Mouse (Mus musculus): ENCODE data around the gene Klk1b11.
"Not testable (repeated sequence)": the region's sequence is repeated elsewhere in the genome, so short reads cannot be mapped to it uniquely, and the experiment has no call there.

Gene Klk1b11

DNA sequence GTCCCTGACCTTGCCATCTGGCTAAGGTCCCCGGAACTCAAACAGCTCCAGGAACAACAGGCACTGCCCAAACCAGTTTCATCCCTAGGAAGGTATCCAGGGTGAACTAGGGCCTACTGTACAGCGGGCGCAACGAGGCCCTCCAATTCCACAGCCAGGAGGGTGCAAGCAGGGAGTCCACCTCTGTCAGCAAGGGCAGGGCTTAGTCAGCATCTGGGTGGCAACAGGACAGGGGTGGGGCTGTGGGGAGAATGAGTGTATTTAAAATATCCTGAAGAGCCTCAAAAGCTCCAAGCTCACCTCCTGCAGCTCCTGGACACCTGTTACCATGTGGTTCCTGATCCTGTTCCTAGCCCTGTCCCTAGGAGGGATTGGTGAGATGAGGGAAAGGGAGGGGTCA, at the start of gene Klk1b11:
Gene Klk1b11, plus strand, starts transcription at position 301 of the 400 bp plus-strand sequence.
- in situ Hi-C loops (cut with MseI, MboI) = not testable (repeated sequence)

DNA sequence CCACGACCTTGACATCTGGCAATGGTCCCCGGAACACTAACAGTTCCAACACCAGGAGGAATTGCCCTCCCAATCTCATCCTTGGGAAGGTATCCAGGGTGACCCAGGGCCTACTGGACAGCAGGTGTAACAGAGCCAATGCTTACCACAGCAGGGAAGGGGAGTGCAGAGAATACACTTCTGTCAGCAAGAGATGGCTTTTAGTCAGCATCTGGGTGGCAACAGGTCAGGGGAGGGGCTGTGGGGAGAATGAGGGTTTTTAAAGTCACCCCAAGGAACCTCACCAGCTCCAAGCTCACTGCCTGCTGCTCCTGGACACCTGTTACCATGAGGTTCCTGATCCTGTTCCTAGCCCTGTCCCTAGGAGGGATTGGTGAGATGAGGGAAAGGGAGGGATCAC, 45.3 kb upstream of the Klk1b11 start, which contains the start of gene Klk1b8:
Gene Klk1b8, plus strand, starts transcription at position 301 of the 400 bp plus-strand sequence.
- in situ Hi-C loops (cut with MseI, MboI) = no loop called here

GRCm38 (mm10) chr7:43952703-43953102, 43.0 kb upstream of the Klk1b11 start:
- in situ Hi-C loops (cut with MseI, MboI) = no loop called here

DNA sequence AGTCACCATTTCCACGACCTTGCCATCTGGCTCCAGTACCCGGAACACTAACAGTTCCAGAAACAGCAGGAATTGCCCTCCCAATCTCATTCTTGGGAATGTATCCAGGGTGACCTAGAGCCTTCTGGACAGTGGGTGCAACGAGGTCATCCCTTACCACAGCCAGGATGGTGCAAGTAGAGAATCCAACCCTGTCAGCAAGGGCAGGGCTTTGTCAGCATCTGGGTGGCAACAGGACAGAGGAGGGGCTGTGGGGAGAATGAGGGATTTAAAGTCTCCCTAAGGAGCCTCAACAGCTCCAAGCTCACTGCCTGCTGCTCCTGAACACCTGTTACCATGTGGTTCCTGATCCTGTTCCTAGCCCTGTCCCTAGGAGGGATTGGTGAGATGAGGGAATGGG, 29.2 kb upstream of the Klk1b11 start, which contains the start of gene Klk1b1:
Gene Klk1b1, plus strand, starts transcription at position 301 of the 400 bp plus-strand sequence.
- in situ Hi-C loops (cut with MseI, MboI) = no loop called here

- in situ Hi-C loops (cut with MseI, MboI) = no loop called here
Observed at GRCm38 (mm10) chr7:43967058-43967457, 28.6 kb upstream of the Klk1b11 start.

GRCm38 (mm10) chr7:43967612-43968011, 28.1 kb upstream of the Klk1b11 start:
- in situ Hi-C loops (cut with MseI, MboI) = no loop called here

GRCm38 (mm10) chr7:43975761-43976160, 19.9 kb upstream of the Klk1b11 start, which contains the start of gene Klk1b9:
TSS of gene Klk1b9 (plus strand) at chr7:43976061.
- in situ Hi-C loops (cut with MseI, MboI) = not testable (repeated sequence)

GRCm38 (mm10) chr7:43985657-43986056, 10.0 kb upstream of the Klk1b11 start:
- in situ Hi-C loops (cut with MseI, MboI) = no loop called here

GRCm38 (mm10) chr7:43994821-43995220, 856 bp upstream of the Klk1b11 start:
- in situ Hi-C loops (cut with MseI, MboI) = not testable (repeated sequence)

DNA sequence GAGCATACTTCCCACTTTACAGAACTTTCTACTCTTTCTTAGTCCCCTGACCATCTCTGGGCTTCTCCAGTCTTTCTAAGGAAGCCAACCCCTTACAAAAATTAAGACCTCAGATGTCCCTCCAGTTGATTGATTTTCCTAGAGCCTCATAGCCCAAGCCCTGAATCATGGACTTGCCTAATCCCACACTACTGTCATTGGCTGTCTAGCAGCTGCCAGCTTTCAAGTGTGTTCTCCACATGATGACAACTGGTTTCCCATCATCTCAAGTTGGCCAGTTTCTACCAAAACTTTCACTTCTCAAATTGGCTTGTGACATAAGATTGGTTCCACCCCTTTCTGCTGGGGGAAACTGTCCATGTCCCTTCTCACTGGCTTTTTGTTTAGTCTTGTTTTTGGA, 9.2 kb downstream of the Klk1b11 start:
- in situ Hi-C loops (cut with MseI, MboI) = no loop called here

GRCm38 (mm10) chr7:44011868-44012267, 16.2 kb downstream of the Klk1b11 start, which contains the start of gene Klk1b26:
TSS of gene Klk1b26 (plus strand) at chr7:44012168.
- in situ Hi-C loops (cut with MseI, MboI) = not testable (repeated sequence)

- in situ Hi-C loops (cut with MseI, MboI) = not testable (repeated sequence)
Observed at GRCm38 (mm10) chr7:44014666-44015065, 19.0 kb downstream of the Klk1b11 start.

DNA sequence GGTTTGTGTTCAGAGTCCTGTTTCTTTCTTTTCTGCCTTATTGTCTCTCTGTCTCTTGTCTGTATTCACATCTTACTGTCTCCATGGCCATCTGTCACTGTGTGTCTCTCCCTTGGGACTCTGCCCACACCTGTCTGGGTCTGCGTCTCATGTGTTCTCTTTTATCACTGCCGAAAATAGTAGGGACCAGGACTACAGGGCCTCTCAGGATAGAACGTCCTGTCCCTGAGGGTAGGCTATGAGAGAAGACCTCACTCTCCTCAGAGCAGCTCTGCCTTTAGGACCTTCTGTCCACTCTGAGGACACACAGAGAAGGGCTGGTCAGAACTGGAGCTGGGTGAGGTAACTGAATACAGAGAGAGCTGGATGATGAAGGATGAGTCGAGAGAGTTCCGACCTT, 19.4 kb downstream of the Klk1b11 start:
- in situ Hi-C loops (cut with MseI, MboI) = no loop called here
